Mouse (Mus musculus): ENCODE measurements around the gene Htra2.

- TF ChIP-seq CTCF (IDR thresholded peaks at IDR 0.05; ENCODE audit: borderline replicate concordance, extremely low read depth, insufficient read depth, insufficient read length), result no peak
- no peak for TF ChIP-seq POLR2A (IDR thresholded peaks at IDR 0.05; ENCODE audit: borderline replicate concordance, extremely low read depth, insufficient read depth, insufficient read length, poor library complexity, severe bottlenecking)
Observed at GRCm38 (mm10) chr6:83049367-83049766, 5.7 kb downstream of the Htra2 start.
